Mouse (Mus musculus): ENCODE data around the gene Rasgef1b. TPM values are rescaled to one million over a fixed set of nuclear protein-coding genes. Genes with fewer than 3 reads are reported as not detected.

Rasgef1b gene
- polyA plus RNA-seq, 1 experiment from 2014 or later, result 6.5 TPM

- Histone ChIP-seq H3K4me3 (ENCODE audit: low read depth, low read length) (no peak overlapping the region), H3K4me2 (ENCODE audit: low read depth, low read length) (no peak overlapping the region), H3K36me3 (ENCODE audit: control insufficient read depth, insufficient read depth, low read length) (no peaks in the 10 kb centered on the region), H3K9me3 (ENCODE audit: control insufficient read depth, low read length) (no peaks in the 10 kb centered on the region), H3K27ac (replicated peaks; ENCODE audit: low read depth, low read length) (no peak overlapping the region), H3K4me1 (ENCODE audit: control insufficient read depth, insufficient read depth, low read length) (no peaks in the 10 kb centered on the region), H3K27me3 (replicated peaks; ENCODE audit: control insufficient read depth, insufficient read depth, low read length) (0 out of 2 replicates have a peak, but pooled peaks cover 12% of the 10 kb centered on the region), H3K9ac (ENCODE audit: low read depth, low read length) (no peak overlapping the region)
- ATAC-seq (ENCODE audit: low read depth) (no peak), DNase-seq (ENCODE audit: low spot score) (no peak)
- WGBS, result 82% methylated on average over 15 of the region's 15 CpGs
Measured at GRCm38 (mm10) chr5:99606164-99606858, 122.6 kb downstream of the Rasgef1b start.

- ATAC-seq (ENCODE audit: low read depth) (no peak), DNase-seq (ENCODE audit: low spot score) (no peak)
- Histone ChIP-seq H3K27me3 (replicated peaks; ENCODE audit: control insufficient read depth, insufficient read depth, low read length) (no peaks in the 10 kb centered on the region), H3K9ac (ENCODE audit: low read depth, low read length) (no peak overlapping the region), H3K27ac (replicated peaks; ENCODE audit: low read depth, low read length) (no peak overlapping the region), H3K36me3 (ENCODE audit: control insufficient read depth, insufficient read depth, low read length) (no peaks in the 10 kb centered on the region), H3K9me3 (ENCODE audit: control insufficient read depth, low read length) (no peaks in the 10 kb centered on the region), H3K4me1 (ENCODE audit: control insufficient read depth, insufficient read depth, low read length) (peaks cover 7% of the 10 kb centered on the region; the same call in 1 of the 2 replicates), H3K4me2 (ENCODE audit: low read depth, low read length) (no peak overlapping the region), H3K4me3 (ENCODE audit: low read depth, low read length) (no peak overlapping the region)
- WGBS, result 75% methylated on average over 10 of the region's 10 CpGs
Measured at GRCm38 (mm10) chr5:99602244-99603023, 126.4 kb downstream of the Rasgef1b start.

- Histone ChIP-seq H3K27ac (replicated peaks; ENCODE audit: low read depth, low read length) (no peak overlapping the region), H3K27me3 (replicated peaks; ENCODE audit: control insufficient read depth, insufficient read depth, low read length) (no peaks in the 10 kb centered on the region), H3K4me1 (ENCODE audit: control insufficient read depth, insufficient read depth, low read length) (peaks cover 7% of the 10 kb centered on the region; the same call in 1 of the 2 replicates), H3K36me3 (ENCODE audit: control insufficient read depth, insufficient read depth, low read length) (no peaks in the 10 kb centered on the region), H3K4me3 (ENCODE audit: low read depth, low read length) (no peak overlapping the region), H3K4me2 (ENCODE audit: low read depth, low read length) (no peak overlapping the region), H3K9me3 (ENCODE audit: control insufficient read depth, low read length) (no peaks in the 10 kb centered on the region), H3K9ac (ENCODE audit: low read depth, low read length) (no peak overlapping the region)
- no peak for DNase-seq (ENCODE audit: low spot score)
- 77% methylated on average over 11 of the region's 11 CpGs for WGBS
- no peak for ATAC-seq (ENCODE audit: low read depth)
Measured at GRCm38 (mm10) chr5:99599376-99599775, 129.5 kb downstream of the Rasgef1b start.

GRCm38 (mm10) chr5:99598470-99599110, 130.3 kb downstream of the Rasgef1b start:
- ATAC-seq (ENCODE audit: low read depth) (peak; percentile 57), DNase-seq (ENCODE audit: low spot score) (peak; percentile 65)
- peaks cover 6% of the 10 kb centered on the region; the same call in 1 of the 2 replicates for H3K9me3 ChIP-seq (ENCODE audit: control insufficient read depth, low read length)
- no peak overlapping the region for H3K4me3 ChIP-seq (ENCODE audit: low read depth, low read length)
- peaks cover 7% of the 10 kb centered on the region; the same call in 1 of the 2 replicates for H3K4me1 ChIP-seq (ENCODE audit: control insufficient read depth, insufficient read depth, low read length)
- WGBS, result 34% methylated on average over 10 of the region's 10 CpGs
- H3K27me3 ChIP-seq (replicated peaks; ENCODE audit: control insufficient read depth, insufficient read depth, low read length), result no peaks in the 10 kb centered on the region
- H3K36me3 ChIP-seq (ENCODE audit: control insufficient read depth, insufficient read depth, low read length), result no peaks in the 10 kb centered on the region
- H3K9ac ChIP-seq (ENCODE audit: low read depth, low read length), result no peak overlapping the region
- peak overlapping the region; percentile 26; the same call in 1 of the 2 replicates for H3K4me2 ChIP-seq (ENCODE audit: low read depth, low read length)
- no peak overlapping the region for H3K27ac ChIP-seq (replicated peaks; ENCODE audit: low read depth, low read length)

GRCm38 (mm10) chr5:99597701-99598100, 131.2 kb downstream of the Rasgef1b start:
- Histone ChIP-seq H3K27me3 (replicated peaks; ENCODE audit: control insufficient read depth, insufficient read depth, low read length) (no peaks in the 10 kb centered on the region), H3K4me3 (ENCODE audit: low read depth, low read length) (no peak overlapping the region), H3K4me2 (ENCODE audit: low read depth, low read length) (no peak overlapping the region), H3K4me1 (ENCODE audit: control insufficient read depth, insufficient read depth, low read length) (peaks cover 7% of the 10 kb centered on the region; the same call in 1 of the 2 replicates), H3K27ac (replicated peaks; ENCODE audit: low read depth, low read length) (no peak overlapping the region), H3K36me3 (ENCODE audit: control insufficient read depth, insufficient read depth, low read length) (no peaks in the 10 kb centered on the region), H3K9ac (ENCODE audit: low read depth, low read length) (no peak overlapping the region), H3K9me3 (ENCODE audit: control insufficient read depth, low read length) (peaks cover 6% of the 10 kb centered on the region; the same call in 1 of the 2 replicates)
- 58% methylated on average over 7 of the region's 7 CpGs for WGBS
- ATAC-seq (ENCODE audit: low read depth) (no peak), DNase-seq (ENCODE audit: low spot score) (no peak)

- H3K27me3 ChIP-seq (replicated peaks; ENCODE audit: control insufficient read depth, insufficient read depth, low read length), result no peaks in the 10 kb centered on the region
- H3K4me3 ChIP-seq (ENCODE audit: low read depth, low read length), result no peak overlapping the region
- H3K27ac ChIP-seq (replicated peaks; ENCODE audit: low read depth, low read length), result no peak overlapping the region
- H3K36me3 ChIP-seq (ENCODE audit: control insufficient read depth, insufficient read depth, low read length), result no peaks in the 10 kb centered on the region
- no peak overlapping the region for H3K9ac ChIP-seq (ENCODE audit: low read depth, low read length)
- H3K4me1 ChIP-seq (ENCODE audit: control insufficient read depth, insufficient read depth, low read length), result no peaks in the 10 kb centered on the region
- H3K9me3 ChIP-seq (ENCODE audit: control insufficient read depth, low read length), result peaks cover 6% of the 10 kb centered on the region; the same call in 1 of the 2 replicates
- WGBS, result 78% methylated on average over 6 of the region's 6 CpGs
- no peak for DNase-seq (ENCODE audit: low spot score)
- no peak overlapping the region for H3K4me2 ChIP-seq (ENCODE audit: low read depth, low read length)
- ATAC-seq (ENCODE audit: low read depth), result no peak
Measured at GRCm38 (mm10) chr5:99591348-99591747, 137.5 kb downstream of the Rasgef1b start.

GRCm38 (mm10) chr5:99590539-99590938, 138.3 kb downstream of the Rasgef1b start:
- ATAC-seq (ENCODE audit: low read depth) (no peak), DNase-seq (ENCODE audit: low spot score) (no peak)
- H3K4me2 ChIP-seq (ENCODE audit: low read depth, low read length), result no peak overlapping the region
- no peaks in the 10 kb centered on the region for H3K4me1 ChIP-seq (ENCODE audit: control insufficient read depth, insufficient read depth, low read length)
- H3K27ac ChIP-seq (replicated peaks; ENCODE audit: low read depth, low read length), result no peak overlapping the region
- H3K9me3 ChIP-seq (ENCODE audit: control insufficient read depth, low read length), result peaks cover 6% of the 10 kb centered on the region; the same call in 1 of the 2 replicates
- H3K4me3 ChIP-seq (ENCODE audit: low read depth, low read length), result no peak overlapping the region
- H3K27me3 ChIP-seq (replicated peaks; ENCODE audit: control insufficient read depth, insufficient read depth, low read length), result no peaks in the 10 kb centered on the region
- WGBS, result 91% methylated on average over 4 of the region's 4 CpGs
- no peaks in the 10 kb centered on the region for H3K36me3 ChIP-seq (ENCODE audit: control insufficient read depth, insufficient read depth, low read length)
- H3K9ac ChIP-seq (ENCODE audit: low read depth, low read length), result no peak overlapping the region

- H3K4me2 ChIP-seq (ENCODE audit: low read depth, low read length), result no peak overlapping the region
- 92% methylated on average over 5 of the region's 5 CpGs for WGBS
- DNase-seq (ENCODE audit: low spot score), result no peak
- no peak overlapping the region for H3K4me3 ChIP-seq (ENCODE audit: low read depth, low read length)
- no peaks in the 10 kb centered on the region for H3K4me1 ChIP-seq (ENCODE audit: control insufficient read depth, insufficient read depth, low read length)
- ATAC-seq (ENCODE audit: low read depth), result no peak
- no peaks in the 10 kb centered on the region for H3K27me3 ChIP-seq (replicated peaks; ENCODE audit: control insufficient read depth, insufficient read depth, low read length)
- H3K27ac ChIP-seq (replicated peaks; ENCODE audit: low read depth, low read length), result no peak overlapping the region
- H3K9me3 ChIP-seq (ENCODE audit: control insufficient read depth, low read length), result no peaks in the 10 kb centered on the region
- no peaks in the 10 kb centered on the region for H3K36me3 ChIP-seq (ENCODE audit: control insufficient read depth, insufficient read depth, low read length)
- no peak overlapping the region for H3K9ac ChIP-seq (ENCODE audit: low read depth, low read length)
Measured at GRCm38 (mm10) chr5:99587994-99588393, 140.9 kb downstream of the Rasgef1b start.
